Mouse (Mus musculus) gastrocnemius, adult 2 months (tissue): Measurements from ENCODE around the gene Abcc1. TPM values are rescaled to one million over a fixed set of nuclear protein-coding genes. Genes with fewer than 3 reads are reported as not detected.

Experiments
- DNase-seq: peaks from one replicate; pipeline ENCODE4 v3.0.0; 2022
- H3K27ac ChIP-seq: fragments of 200-600 bp; 2 replicates; pipeline ENCODE4 v1.8.1; 2022; ENCODE audit warnings: mild to moderate bottlenecking
- H3K4me3 ChIP-seq: fragments of 200-600 bp; 2 replicates; pipeline ENCODE4 v1.8.1; 2022; ENCODE audit warnings: mild to moderate bottlenecking, moderate library complexity
- CTCF ChIP-seq: fragments of 200-600 bp; IDR thresholded peaks from 2 replicates; pipeline ENCODE4 v1.8.1; 2022; ENCODE audit warnings: antibody characterized with exemption, mild to moderate bottlenecking, moderate library complexity
- intact Hi-C: fragments of 180-260 bp; cut with DNase I; formaldehyde crosslinking; loops from one replicate; pipeline ENCODE4 v1.15.1; 2025
- total RNA-seq, 2 experiments: library from RNA; stranded (reverse); gene quantifications; 2 replicates each; pipeline ENCODE4 v1.2.3; 2021

The Abcc1 gene
- total RNA-seq, 2 experiments from 2014 or later = 21.6 to 25.0 TPM

DNA sequence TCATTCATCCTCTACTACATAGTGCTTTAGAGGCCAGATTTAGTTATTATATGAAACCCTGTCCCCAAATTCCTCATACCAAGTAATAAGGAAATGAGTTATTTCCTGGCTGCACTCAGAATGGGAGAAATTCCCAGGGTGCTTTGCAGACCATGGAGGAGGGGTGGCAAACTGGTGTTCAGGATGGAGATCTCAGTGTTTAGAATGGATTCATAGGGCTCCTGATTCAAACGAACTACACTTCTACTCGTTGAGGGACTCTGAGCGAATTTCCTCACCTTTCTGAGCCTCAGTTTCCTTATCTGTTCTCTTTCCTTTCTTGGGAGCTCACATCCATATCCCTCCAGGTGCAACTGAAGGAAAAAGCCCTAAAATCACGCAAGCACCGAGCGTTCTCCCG lies 427 bp upstream of the Abcc1 start:
- no peak for DNase-seq
- H3K27ac ChIP-seq = peak overlapping the region; percentile 91
- intact Hi-C loops = loop anchor here (2.0 kb wide), 1 partner anchor 44 kb away; the partner anchor contains the start of gene Fopnl

DNA sequence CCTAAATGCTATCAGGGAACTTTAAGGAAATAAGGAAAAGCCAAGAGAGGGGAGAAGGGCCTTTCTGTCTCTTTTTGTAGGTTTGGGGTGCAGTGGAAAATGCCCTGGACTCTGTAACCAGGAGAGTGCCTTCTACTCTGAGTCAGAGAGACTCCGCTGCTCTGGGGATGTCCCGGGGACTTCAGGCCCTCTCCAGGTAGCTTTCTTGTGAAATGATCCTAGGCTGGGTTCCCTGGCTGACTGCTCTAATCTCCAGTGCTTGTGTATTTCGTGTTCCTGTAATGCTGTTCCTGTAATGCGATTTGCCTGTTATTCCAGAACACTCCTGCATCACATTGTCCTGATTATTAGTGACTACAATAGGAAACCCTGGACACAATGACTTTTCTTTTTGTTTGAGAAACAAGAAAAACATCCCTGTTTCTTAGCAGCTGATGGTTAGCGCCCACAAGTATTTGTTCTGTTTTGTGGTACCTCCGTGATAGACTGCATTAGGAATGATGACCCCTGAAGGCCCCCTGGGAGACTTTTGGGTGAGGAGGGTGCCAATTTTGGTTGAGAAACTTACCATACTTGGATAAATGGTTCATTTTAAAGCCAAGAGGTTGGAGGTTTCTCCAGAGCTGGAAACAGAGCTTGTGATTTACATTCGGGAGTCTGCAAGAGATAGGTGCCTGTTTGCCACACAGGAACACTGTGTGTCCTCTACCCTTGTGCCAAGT lies 902 bp downstream of the Abcc1 start:
- no peak for TF ChIP-seq CTCF
- no peak for DNase-seq
- H3K4me3 ChIP-seq = peak overlapping the region; percentile 95
- peak overlapping the region; percentile 91 for H3K27ac ChIP-seq
- intact Hi-C loops = no loop called here

More for the DNA sequence above, 427 bp upstream of the Abcc1 start:
- H3K4me3 ChIP-seq = peak overlapping the region; percentile 95
- no peak for TF ChIP-seq CTCF

DNA sequence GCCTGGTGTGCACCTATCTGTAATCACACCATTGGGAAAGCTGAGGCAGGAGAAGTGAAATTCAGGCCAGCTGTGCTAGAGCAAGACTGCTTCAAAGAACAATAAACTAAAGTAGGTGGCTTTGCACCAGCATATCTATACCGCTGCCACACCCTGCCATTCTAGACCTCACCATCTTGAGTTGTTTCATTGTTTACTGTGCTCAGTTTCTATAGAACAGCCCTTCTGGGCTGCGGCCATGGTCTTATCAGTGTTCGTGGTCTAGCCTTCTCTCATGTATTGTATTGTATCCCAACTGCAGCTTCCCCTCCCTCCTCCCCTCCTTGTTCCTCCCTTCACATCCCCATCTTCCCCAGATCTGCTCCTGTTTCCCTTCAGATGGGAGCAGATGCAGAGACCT lies 2.1 kb downstream of the Abcc1 start:
- no peak for TF ChIP-seq CTCF
- intact Hi-C loops = no loop called here
- DNase-seq = no peak
- H3K4me3 ChIP-seq = peak overlapping the region; percentile 3; the same call in 1 of the 2 replicates
- peak overlapping the region; percentile 52 for H3K27ac ChIP-seq

GRCm38 (mm10) chr16:14364066-14364465 lies 2.7 kb downstream of the Abcc1 start:
- no peak for DNase-seq
- no peak for TF ChIP-seq CTCF
- Histone ChIP-seq H3K4me3 (peak overlapping the region; percentile 3; the same call in 1 of the 2 replicates), H3K27ac (peak overlapping the region; percentile 52)
- intact Hi-C loops = no loop called here

- TF ChIP-seq CTCF = no peak
- no peak overlapping the region; the same call in 1 of the 2 replicates for H3K27ac ChIP-seq
- no peak overlapping the region for H3K4me3 ChIP-seq
- intact Hi-C loops = no loop called here
- DNase-seq = no peak
Measured at GRCm38 (mm10) chr16:14365457-14365856, 4.1 kb downstream of the Abcc1 start.

DNA sequence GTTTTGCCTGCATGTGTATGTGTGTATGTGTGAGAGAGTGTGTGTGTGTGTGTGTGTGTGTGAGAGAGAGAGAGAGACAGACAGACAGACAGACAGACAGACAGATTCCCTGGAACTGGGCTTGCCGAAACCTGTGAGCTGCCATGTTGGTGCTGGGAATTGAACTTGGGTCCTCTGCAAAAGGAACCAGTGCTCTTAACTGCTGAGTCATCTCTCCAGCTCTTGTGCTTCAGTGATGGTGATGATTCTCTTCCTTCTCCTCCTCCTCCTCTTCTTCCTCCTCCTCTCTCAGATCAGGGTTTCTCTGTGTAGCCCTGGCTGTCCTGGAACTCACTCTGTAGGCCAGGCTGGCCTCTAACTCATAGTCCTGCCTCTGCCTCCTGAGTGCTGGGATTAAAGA lies 4.7 kb downstream of the Abcc1 start:
- intact Hi-C loops = no loop called here
- DNase-seq = no peak
- Histone ChIP-seq H3K4me3 (no peak overlapping the region), H3K27ac (peak overlapping the region; percentile 53)
- TF ChIP-seq CTCF = no peak

DNA sequence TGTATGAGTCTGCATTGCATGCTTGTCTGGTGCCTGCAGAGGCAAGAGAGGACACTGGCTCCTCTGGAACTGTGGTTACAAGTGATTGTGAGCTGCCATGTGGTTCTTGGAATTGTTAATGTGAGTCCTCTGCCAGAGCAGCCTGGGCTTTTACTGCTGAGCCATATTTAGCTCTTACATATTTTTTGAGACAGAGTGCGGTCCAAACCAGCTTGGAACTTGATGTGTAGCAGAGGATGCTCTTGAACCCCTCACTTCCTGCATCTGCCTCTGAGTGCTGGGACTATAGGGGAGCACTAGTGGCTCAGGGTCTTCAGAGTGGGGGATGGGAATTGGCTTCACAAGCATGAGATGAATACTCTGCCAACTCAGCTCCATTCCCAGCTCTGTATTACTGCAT lies 10.0 kb downstream of the Abcc1 start:
- Histone ChIP-seq H3K4me3 (no peak overlapping the region), H3K27ac (peak overlapping the region; percentile 94)
- intact Hi-C loops = no loop called here
- peak; percentile 70 for DNase-seq
- TF ChIP-seq CTCF = no peak

DNA sequence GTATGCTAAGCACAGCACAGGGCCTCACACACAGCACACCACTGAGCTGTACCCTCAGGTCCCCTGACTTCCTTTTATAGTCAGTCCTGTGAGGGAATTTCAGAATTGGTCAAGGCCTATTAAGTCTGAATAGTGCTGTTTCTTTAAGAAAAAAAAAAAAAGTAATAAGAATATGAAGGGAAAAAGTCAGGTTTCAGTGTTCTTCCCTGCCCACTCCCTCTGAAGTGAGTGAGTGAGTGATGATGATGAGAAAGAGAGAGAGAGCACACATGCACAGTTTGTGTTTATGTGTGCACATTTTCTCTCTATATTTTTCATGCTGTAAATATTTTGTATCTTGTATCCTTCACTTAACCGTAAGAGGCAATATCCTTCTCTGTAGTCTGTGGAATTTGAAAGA lies 11.0 kb downstream of the Abcc1 start:
- H3K27ac ChIP-seq = peak overlapping the region; percentile 94
- TF ChIP-seq CTCF = no peak
- intact Hi-C loops = no loop called here
- no peak for DNase-seq
- peak overlapping the region; percentile 34 for H3K4me3 ChIP-seq

DNA sequence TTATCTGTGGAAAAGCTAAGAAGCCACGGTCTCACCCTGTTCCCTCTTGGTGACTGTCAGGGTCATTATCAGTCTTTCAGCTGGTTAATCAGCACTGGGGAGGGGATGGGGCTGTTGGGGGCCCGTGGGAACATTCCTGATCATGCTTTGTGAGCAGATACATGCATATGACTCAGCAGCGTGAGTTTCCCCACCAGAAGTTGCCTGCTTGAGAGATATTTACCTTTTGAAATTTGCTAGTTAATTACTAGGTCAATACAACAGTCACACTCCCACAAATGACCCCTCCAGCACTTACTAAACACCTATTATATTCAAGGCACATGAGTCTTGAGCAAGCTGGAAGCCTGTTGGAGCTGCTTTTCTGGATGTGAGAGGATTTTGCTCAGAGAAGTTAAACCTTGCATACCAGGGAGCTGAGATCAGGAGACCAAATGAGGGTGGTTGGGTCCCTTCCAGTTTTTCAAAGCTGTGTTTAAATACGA lies 11.5 kb downstream of the Abcc1 start:
- intact Hi-C loops = no loop called here
- TF ChIP-seq CTCF = no peak
- DNase-seq = no peak
- Histone ChIP-seq H3K4me3 (peak overlapping the region; percentile 34), H3K27ac (peak overlapping the region; percentile 94)

GRCm38 (mm10) chr16:14375942-14376341 lies 14.6 kb downstream of the Abcc1 start:
- no peak for DNase-seq
- Histone ChIP-seq H3K27ac (peak overlapping the region; percentile 94), H3K4me3 (peak overlapping the region; percentile 67)
- TF ChIP-seq CTCF = no peak
- intact Hi-C loops = no loop called here

DNA sequence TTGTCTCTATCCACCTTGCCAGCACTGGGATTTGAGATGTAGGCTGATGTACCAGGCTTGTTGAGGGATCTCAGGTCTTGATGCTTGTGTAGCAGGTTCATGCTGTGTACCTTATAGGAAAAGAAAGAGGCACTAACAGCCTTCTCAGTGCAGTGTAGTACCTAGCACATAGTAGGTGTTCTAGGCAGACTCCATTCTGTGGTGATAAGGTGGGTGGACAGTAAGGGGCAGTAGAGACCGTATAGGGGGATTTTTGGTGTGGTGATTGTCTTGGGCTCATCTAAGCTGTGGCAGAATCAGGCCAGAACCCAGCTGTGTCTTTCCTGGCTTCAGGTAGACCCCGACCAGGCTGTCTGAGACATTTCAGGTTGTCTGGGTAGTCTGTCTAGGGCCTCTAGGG lies 15.0 kb downstream of the Abcc1 start:
- TF ChIP-seq CTCF = peak; percentile 1; the same call in 1 of the 2 replicates
- intact Hi-C loops = no loop called here

DNA sequence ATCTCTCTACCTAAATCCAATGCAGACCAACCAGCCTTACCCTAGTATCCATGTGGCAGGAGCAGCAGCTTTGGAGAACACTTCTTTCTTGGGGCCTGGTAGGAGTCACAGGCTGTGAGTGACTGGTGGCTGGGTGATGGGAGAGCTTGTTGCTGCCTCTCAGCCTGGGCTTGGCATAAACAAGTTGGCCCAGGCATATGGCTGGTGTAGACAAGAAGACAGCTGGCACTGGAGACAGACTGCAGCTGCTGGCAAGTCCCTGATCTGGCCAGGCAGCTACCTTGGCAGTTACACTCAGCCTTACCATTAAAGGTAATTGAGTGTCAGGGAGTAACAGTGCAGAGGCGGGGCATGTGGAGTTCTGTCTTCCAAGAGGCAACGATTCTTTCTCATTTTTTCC lies 16.0 kb downstream of the Abcc1 start:
- no peak for TF ChIP-seq CTCF
- Histone ChIP-seq H3K4me3 (peak overlapping the region; percentile 67), H3K27ac (peak overlapping the region; percentile 94)
- intact Hi-C loops = no loop called here
- peak; percentile 88 for DNase-seq

More for the DNA sequence above, 15.0 kb downstream of the Abcc1 start:
- H3K27ac ChIP-seq = peak overlapping the region; percentile 94
- H3K4me3 ChIP-seq = peak overlapping the region; percentile 67
- no peak for DNase-seq

GRCm38 (mm10) chr16:14378654-14379053 lies 17.3 kb downstream of the Abcc1 start:
- intact Hi-C loops = no loop called here

DNA sequence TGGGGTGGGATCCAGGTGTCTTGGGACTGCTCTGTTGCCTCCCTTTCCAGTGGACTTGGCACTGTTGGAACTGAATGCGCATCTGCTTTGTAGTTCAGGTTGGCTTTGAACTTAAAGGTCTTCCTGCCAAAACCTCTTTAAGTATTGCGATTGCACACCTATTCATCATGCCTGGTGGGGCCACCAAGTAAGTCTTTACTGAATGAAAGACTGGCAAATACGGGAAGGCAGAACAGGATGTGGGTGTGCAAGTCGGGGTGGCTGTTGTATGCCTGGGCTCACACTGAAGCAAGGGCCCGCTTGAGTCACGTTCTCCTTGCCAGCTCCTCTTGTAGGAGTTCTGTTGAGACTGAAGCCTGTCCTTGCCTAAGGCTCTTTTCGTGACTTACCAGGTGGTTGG lies 18.5 kb downstream of the Abcc1 start:
- intact Hi-C loops = no loop called here
- no peak for TF ChIP-seq CTCF
- Histone ChIP-seq H3K4me3 (no peak overlapping the region), H3K27ac (peak overlapping the region; percentile 94)
- DNase-seq = no peak

More at GRCm38 (mm10) chr16:14378654-14379053, 17.3 kb downstream of the Abcc1 start:
- Histone ChIP-seq H3K27ac (peak overlapping the region; percentile 94), H3K4me3 (no peak overlapping the region)
- TF ChIP-seq CTCF = no peak
- no peak for DNase-seq
